Mouse (Mus musculus): Measurements from ENCODE around the gene Ugt1a7c. TPM values are rescaled to one million over a fixed set of nuclear protein-coding genes. Genes with fewer than 3 reads are reported as not detected.

Gene Ugt1a7c
- polyA plus RNA-seq, 1 experiment from 2014 or later = 1.2 TPM

DNA sequence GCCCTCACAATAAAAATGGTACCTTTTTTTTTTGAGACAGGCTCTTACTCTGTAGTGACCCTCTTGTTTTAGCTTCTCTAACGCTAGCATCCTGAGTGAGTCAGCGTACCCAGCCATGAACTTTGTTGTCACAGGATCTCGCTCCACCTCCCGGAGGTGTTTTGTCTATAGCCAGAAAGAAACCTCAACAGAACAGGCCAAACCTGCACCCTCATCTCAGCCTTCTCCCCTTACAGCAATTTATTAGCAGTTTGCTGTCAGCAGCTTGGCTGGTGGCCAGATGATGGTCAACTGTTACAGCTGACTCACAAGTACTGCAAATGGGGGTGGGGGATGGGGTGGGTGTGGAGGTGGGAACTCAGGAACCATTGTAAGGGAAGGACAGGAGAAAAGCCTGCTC lies 167.4 kb downstream of the Ugt1a7c start:
- no peak overlapping the region for H3K9ac ChIP-seq
- peaks cover 39% of the 10 kb centered on the region for H3K4me1 ChIP-seq
- no peak overlapping the region for H3K4me2 ChIP-seq
- H3K36me3 ChIP-seq = peaks cover 76% of the 10 kb centered on the region
- no peaks in the 10 kb centered on the region for H3K27me3 ChIP-seq (replicated peaks)
- 83% methylated on average over 4 of the region's 4 CpGs for WGBS (ENCODE audit: insufficient replicate concordance)
- ATAC-seq = no peak
- no peak overlapping the region for H3K27ac ChIP-seq
- H3K9me3 ChIP-seq (replicated peaks) = no peaks in the 10 kb centered on the region
- H3K4me3 ChIP-seq = no peak overlapping the region

DNA sequence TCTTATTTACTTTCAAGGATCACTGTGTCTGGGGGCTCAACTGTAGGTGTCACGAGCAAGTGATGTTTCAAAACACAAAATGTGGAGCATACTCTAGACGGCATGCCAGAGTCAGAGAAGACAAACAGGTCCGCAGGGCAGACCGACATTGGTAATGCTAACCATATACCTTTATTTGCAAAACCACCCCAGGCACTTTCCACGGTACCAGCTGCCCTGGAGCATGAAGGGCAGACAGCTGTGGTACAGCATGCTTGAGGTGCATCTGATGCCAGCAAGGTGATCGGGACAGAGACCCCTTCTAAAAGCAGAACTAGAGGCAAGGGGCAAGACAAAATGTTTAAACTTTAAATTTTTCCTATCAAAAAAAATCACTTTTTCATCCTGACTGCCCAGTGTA lies 168.1 kb downstream of the Ugt1a7c start:
- H3K4me2 ChIP-seq = no peak overlapping the region
- H3K9me3 ChIP-seq (replicated peaks) = no peaks in the 10 kb centered on the region
- H3K9ac ChIP-seq = no peak overlapping the region
- H3K27me3 ChIP-seq (replicated peaks) = no peaks in the 10 kb centered on the region
- H3K4me1 ChIP-seq = peaks cover 39% of the 10 kb centered on the region
- H3K4me3 ChIP-seq = no peak overlapping the region
- H3K27ac ChIP-seq = no peak overlapping the region
- H3K36me3 ChIP-seq = peaks cover 83% of the 10 kb centered on the region
- ATAC-seq = no peak
- 67% methylated on average over 6 of the region's 6 CpGs for WGBS (ENCODE audit: insufficient replicate concordance)

GRCm38 (mm10) chr1:88263778-88264177 lies 168.9 kb downstream of the Ugt1a7c start:
- ATAC-seq = no peak

GRCm38 (mm10) chr1:88264237-88264868 lies 169.5 kb downstream of the Ugt1a7c start:
- no peaks in the 10 kb centered on the region for H3K27me3 ChIP-seq (replicated peaks)

More at GRCm38 (mm10) chr1:88263778-88264177, 168.9 kb downstream of the Ugt1a7c start:
- H3K9ac ChIP-seq = no peak overlapping the region
- H3K4me1 ChIP-seq = peaks cover 39% of the 10 kb centered on the region
- no peaks in the 10 kb centered on the region for H3K9me3 ChIP-seq (replicated peaks)
- WGBS (ENCODE audit: insufficient replicate concordance) = 84% methylated on average over 5 of the region's 5 CpGs
- H3K27me3 ChIP-seq (replicated peaks) = no peaks in the 10 kb centered on the region
- no peak overlapping the region for H3K27ac ChIP-seq
- H3K4me2 ChIP-seq = no peak overlapping the region
- H3K36me3 ChIP-seq = peaks cover 91% of the 10 kb centered on the region
- no peak overlapping the region for H3K4me3 ChIP-seq

GRCm38 (mm10) chr1:88264869-88265240 lies 170.0 kb downstream of the Ugt1a7c start:
- Histone ChIP-seq H3K36me3 (peaks cover 100% of the 10 kb centered on the region), H3K27me3 (replicated peaks) (no peaks in the 10 kb centered on the region), H3K27ac (no peak overlapping the region), H3K4me2 (no peak overlapping the region), H3K9me3 (replicated peaks) (no peaks in the 10 kb centered on the region), H3K9ac (no peak overlapping the region), H3K4me1 (peaks cover 31% of the 10 kb centered on the region), H3K4me3 (no peak overlapping the region)
- 74% methylated on average over 4 of the region's 4 CpGs for WGBS (ENCODE audit: insufficient replicate concordance)
- no peak for ATAC-seq

More at GRCm38 (mm10) chr1:88264237-88264868, 169.5 kb downstream of the Ugt1a7c start:
- no peak overlapping the region for H3K9ac ChIP-seq
- H3K4me1 ChIP-seq = peaks cover 36% of the 10 kb centered on the region
- H3K36me3 ChIP-seq = peaks cover 97% of the 10 kb centered on the region
- no peaks in the 10 kb centered on the region for H3K9me3 ChIP-seq (replicated peaks)
- no peak overlapping the region for H3K4me3 ChIP-seq
- no peak for ATAC-seq
- H3K4me2 ChIP-seq = no peak overlapping the region
- WGBS (ENCODE audit: insufficient replicate concordance) = 84% methylated on average over 7 of the region's 7 CpGs
- no peak overlapping the region for H3K27ac ChIP-seq

DNA sequence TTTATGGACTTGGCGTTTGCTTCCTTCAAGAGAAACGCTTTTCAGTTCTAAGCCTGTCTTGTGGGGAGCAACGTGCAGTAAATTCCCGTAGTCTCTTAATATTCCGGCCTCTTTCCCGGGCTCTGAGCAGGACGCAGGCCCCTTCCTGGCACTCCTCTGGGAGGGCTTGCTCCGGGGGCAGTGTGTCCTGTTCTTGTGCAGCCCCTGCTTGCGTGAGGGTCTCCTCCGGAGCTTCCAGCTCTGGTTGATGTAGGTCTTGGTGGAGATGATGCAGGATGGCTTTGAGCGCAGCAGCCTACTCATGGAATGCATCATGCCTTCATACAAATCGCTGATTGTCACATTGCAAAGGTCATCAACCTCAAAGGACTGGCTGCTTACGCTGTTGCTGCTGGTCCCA lies 171.3 kb downstream of the Ugt1a7c start:
- 82% methylated on average over 13 of the region's 13 CpGs for WGBS (ENCODE audit: insufficient replicate concordance)
- Histone ChIP-seq H3K27ac (no peak overlapping the region), H3K4me1 (peaks cover 18% of the 10 kb centered on the region), H3K4me2 (no peak overlapping the region), H3K27me3 (replicated peaks) (no peaks in the 10 kb centered on the region), H3K4me3 (no peak overlapping the region), H3K9ac (no peak overlapping the region), H3K9me3 (replicated peaks) (no peaks in the 10 kb centered on the region), H3K36me3 (peaks cover 96% of the 10 kb centered on the region)
- no peak for ATAC-seq

DNA sequence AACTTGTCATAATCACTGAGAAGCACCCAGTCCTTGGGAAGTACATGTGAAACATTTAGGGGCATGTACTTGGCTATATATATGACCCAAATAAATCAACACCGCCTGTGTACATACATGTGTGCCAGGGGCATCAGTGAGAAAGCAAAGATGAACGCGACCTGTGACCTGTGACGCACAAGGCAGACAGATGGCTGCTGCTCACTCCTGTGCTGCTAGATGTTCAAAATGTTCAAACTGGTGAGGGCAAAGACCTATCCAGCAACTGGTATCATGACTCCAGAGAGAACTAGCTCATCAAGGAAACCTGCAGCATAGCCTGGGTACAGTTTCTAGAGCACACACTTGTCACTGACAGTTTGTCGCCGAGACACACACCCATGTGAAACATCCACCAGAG lies 172.6 kb downstream of the Ugt1a7c start:
- H3K9me3 ChIP-seq (replicated peaks) = no peaks in the 10 kb centered on the region
- no peak overlapping the region for H3K4me3 ChIP-seq
- H3K27ac ChIP-seq = no peak overlapping the region
- peaks cover 5% of the 10 kb centered on the region for H3K4me1 ChIP-seq
- 90% methylated on average over 6 of the region's 6 CpGs for WGBS (ENCODE audit: insufficient replicate concordance)
- no peak for ATAC-seq
- no peak overlapping the region for H3K4me2 ChIP-seq
- no peaks in the 10 kb centered on the region for H3K27me3 ChIP-seq (replicated peaks)
- no peak overlapping the region for H3K9ac ChIP-seq
- H3K36me3 ChIP-seq = peaks cover 96% of the 10 kb centered on the region

DNA sequence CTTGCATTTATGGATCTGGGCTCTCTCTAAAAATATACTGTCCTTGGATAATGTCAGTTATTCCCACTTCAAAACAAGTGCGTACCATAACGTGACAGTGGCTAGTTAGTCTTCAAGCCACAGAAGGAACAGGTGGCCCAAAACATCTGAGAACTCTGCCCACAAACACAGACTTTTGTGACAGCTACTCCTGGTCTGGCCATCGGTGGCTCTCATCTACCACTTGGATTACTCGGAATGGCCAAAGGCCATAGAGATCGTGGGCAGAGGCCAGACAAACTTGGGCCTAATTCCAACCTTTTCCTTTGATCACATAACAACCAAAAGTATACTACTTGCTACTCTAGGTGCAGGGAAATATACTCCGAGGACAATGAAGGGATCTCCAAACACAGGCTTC lies 173.2 kb downstream of the Ugt1a7c start:
- H3K9me3 ChIP-seq (replicated peaks) = no peaks in the 10 kb centered on the region
- 80% methylated on average over 6 of the region's 6 CpGs for WGBS (ENCODE audit: insufficient replicate concordance)

More for the DNA sequence above, 173.2 kb downstream of the Ugt1a7c start:
- no peak for ATAC-seq
- Histone ChIP-seq H3K27me3 (replicated peaks) (no peaks in the 10 kb centered on the region), H3K4me1 (no peaks in the 10 kb centered on the region), H3K4me3 (no peak overlapping the region), H3K27ac (no peak overlapping the region), H3K9ac (no peak overlapping the region), H3K36me3 (peaks cover 96% of the 10 kb centered on the region), H3K4me2 (no peak overlapping the region)

Other genes with a start within 250 kb of the Ugt1a7c start
- 19.9 and 20.4 TPM in 2 replicates for gene Dgkd, start 241.8 kb upstream of the Ugt1a7c start, polyA plus RNA-seq (2016; fragmentation: Nextera tagmentation; extraction: Ambion mirVana)
- 13.3 and 13.4 TPM in 2 replicates for gene Usp40, start 86.5 kb upstream of the Ugt1a7c start, polyA plus RNA-seq (2016; fragmentation: Nextera tagmentation; extraction: Ambion mirVana)
- gene Ugt1a10, start 39.7 kb upstream of the Ugt1a7c start, polyA plus RNA-seq (2016; fragmentation: Nextera tagmentation; extraction: Ambion mirVana) = not detected in 2 replicates
- 0.10 and 0.14 TPM in 2 replicates for gene Ugt1a9, start 24.3 kb upstream of the Ugt1a7c start, polyA plus RNA-seq (2016; fragmentation: Nextera tagmentation; extraction: Ambion mirVana)
- gene Ugt1a8, start 7.2 kb upstream of the Ugt1a7c start, polyA plus RNA-seq (2016; fragmentation: Nextera tagmentation; extraction: Ambion mirVana) = not detected in 2 replicates
- gene Ugt1a6b, start 8.2 kb downstream of the Ugt1a7c start, polyA plus RNA-seq (2016; fragmentation: Nextera tagmentation; extraction: Ambion mirVana) = 0.42 and 0.67 TPM in 2 replicates
- 1.3 and 2.1 TPM in 2 replicates for gene Ugt1a6a, start 39.7 kb downstream of the Ugt1a7c start, polyA plus RNA-seq (2016; fragmentation: Nextera tagmentation; extraction: Ambion mirVana)
- not detected in 2 replicates for gene Ugt1a5, start 71.0 kb downstream of the Ugt1a7c start, polyA plus RNA-seq (2016; fragmentation: Nextera tagmentation; extraction: Ambion mirVana)
- not detected in 2 replicates for gene Ugt1a2, start 105.5 kb downstream of the Ugt1a7c start, polyA plus RNA-seq (2016; fragmentation: Nextera tagmentation; extraction: Ambion mirVana)
- 11.9 and 13.8 TPM in 2 replicates for gene Dnajb3, start 110.7 kb downstream of the Ugt1a7c start, polyA plus RNA-seq (2016; fragmentation: Nextera tagmentation; extraction: Ambion mirVana)
- not detected in 2 replicates for gene Ugt1a1, start 116.9 kb downstream of the Ugt1a7c start, polyA plus RNA-seq (2016; fragmentation: Nextera tagmentation; extraction: Ambion mirVana)
- gene Mroh2a, start 131.9 kb downstream of the Ugt1a7c start, polyA plus RNA-seq (2016; fragmentation: Nextera tagmentation; extraction: Ambion mirVana) = 0.46 and 0.61 TPM in 2 replicates
- 104 and 106 TPM in 2 replicates for gene Hjurp, start 182.6 kb downstream of the Ugt1a7c start, polyA plus RNA-seq (2016; fragmentation: Nextera tagmentation; extraction: Ambion mirVana)
- not detected in 2 replicates for gene Trpm8, start 182.6 kb downstream of the Ugt1a7c start, polyA plus RNA-seq (2016; fragmentation: Nextera tagmentation; extraction: Ambion mirVana)

All from liver, embryonic 12.5 days (tissue).